Mouse (Mus musculus) adipocyte (in vitro differentiated cells): ENCODE measurements around the gene Aldh5a1.
"Not testable (repeated sequence)": the region's sequence is repeated elsewhere in the genome, so short reads cannot be mapped to it uniquely, and the experiment has no call there.

Experiments
- DNase-seq: peaks from one replicate; pipeline ENCODE4 v3.0.0-alpha.2; 2016; ENCODE audit warnings: low spot score

Gene Aldh5a1

DNA sequence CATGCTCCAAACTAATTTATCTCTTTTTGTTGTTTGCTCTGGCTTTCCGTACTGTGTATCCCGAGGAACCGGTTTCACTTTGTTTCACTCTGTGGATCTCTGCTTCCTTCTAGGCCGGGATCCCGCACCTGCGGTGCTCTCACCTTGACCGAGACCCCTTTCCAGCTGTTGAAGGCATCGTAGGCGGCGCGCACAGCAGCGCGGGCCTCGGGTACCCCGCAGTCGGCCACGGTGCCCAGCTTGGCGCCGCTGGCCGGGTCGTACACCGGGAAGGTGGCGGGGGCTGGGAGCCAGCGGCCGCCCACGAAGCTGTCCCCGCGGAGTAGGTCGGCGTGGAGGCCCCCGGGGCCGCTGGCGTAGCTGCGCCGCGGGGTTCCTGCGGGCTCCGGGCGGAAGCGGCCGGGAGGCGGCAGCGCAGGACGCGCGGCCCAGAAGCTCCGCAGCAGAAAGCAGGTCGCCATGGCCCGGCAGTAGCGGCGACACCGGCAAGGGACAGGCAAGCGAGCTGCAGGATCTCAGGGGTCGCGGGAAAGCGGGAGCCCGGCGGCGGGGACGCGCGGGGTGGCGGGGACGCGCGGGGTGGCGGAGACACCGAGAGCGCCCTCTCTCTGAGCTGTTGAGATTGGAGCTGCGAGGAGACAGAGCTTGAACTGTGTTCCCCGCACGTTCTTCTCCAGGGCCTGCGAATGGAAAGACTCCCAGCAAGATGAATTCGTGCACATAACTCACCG is at the start of gene Aldh5a1:
Aldh5a1 (minus strand) TSS at position 554 of the 731 bp plus-strand sequence.
- DNase-seq: peak; percentile 42

GRCm38 (mm10) chr13:24985435-24985834 is 48.0 kb upstream of the Aldh5a1 start:
- no peak for DNase-seq

- DNase-seq: peak; percentile 24
Measured at GRCm38 (mm10) chr13:24981031-24981430, 43.6 kb upstream of the Aldh5a1 start.

- peak; percentile 30 for DNase-seq
Measured at GRCm38 (mm10) chr13:24977820-24978342, 40.4 kb upstream of the Aldh5a1 start.

DNA sequence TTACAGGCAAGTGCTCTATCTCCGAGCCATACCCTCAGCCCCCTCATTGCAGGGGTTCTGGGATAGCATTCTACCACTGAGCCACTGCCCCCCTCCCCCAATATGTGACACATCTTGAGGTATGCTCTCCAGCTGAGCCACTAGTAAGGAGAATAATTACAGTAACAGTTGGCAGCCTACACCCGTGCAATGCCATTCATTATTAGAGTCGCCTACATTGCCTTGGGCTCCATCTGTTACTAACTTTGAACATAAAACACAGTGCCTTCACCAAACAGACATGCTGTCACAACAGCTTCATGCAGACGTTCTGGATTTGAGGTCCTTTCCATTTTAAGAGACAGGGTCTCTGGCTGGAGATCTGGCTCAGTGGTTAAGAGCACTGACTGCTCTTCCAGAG is 38.9 kb upstream of the Aldh5a1 start:
- DNase-seq: no peak

DNA sequence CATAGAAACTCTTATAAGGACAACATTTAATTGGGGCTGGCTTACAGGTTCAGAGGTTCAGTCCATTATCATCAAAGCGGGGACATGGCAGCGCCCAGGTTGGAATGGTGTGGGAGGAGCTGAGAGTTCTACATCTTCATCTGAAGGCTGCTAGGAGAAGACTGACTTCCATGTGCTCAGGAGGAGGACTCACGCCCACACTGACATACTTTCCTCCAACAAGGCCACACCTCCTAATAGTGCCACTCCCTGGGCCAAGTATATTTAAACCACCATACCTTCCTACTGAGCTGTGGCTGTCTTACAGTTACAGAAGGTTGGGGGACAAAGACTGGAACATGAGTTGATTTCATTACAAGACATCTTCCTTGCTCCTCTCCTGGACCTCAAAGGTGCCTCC is 34.3 kb upstream of the Aldh5a1 start:
- DNase-seq: not testable (repeated sequence)

GRCm38 (mm10) chr13:24965846-24966201 is 28.4 kb upstream of the Aldh5a1 start:
- no peak for DNase-seq

DNA sequence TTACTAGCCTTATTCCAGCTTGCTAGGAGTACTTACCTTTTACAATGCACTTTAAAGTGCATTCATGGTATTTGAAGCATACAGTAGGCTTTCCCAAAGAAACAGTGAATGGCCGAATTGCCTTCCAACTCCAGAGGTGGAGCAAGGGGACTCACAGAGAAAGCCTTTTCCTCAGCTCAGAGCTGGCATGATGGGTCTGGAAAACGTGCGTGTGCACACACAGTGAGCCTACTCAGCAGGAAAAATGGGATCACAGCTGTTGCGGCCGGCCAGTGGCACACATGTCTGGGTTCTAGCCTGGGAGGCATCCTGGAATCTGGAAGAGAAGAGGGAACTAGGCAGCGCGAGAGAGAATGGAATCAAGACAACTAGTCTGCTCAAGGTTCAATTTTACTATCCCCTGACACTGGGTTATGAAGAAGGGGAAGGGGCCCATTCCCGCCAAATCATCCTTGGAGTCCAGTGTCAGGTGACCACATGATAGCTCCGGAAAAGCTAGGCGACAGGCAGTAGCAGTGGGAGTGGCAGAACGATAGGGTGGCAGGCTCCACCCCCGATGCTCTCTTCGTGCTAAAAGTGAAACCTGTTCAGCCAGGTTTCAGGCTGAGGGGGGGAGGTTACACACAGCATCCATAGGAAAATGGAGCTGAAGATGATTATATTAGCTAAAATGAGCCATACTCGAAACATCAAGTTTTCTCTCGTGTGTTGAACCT is 27.8 kb upstream of the Aldh5a1 start:
- DNase-seq: no peak

DNA sequence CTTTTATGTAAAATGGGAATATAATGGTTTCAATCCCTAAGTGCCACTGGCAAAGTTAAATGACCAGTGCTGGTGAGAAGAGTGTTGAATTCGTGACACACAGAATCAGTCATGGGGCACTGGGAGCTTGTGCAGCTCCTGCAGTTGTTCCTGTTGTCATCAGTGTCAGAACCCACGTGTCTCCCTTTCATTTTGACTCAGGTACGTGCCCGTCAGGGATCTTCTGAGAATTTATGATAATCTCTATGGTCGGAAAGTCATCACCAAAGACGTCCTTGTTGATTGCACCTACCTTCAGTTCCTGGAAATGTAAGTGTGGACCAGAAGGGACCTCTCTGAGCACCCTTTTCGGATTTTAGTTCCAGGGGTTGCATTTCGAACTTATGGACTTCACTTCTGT is 24.7 kb upstream of the Aldh5a1 start:
- no peak for DNase-seq

DNA sequence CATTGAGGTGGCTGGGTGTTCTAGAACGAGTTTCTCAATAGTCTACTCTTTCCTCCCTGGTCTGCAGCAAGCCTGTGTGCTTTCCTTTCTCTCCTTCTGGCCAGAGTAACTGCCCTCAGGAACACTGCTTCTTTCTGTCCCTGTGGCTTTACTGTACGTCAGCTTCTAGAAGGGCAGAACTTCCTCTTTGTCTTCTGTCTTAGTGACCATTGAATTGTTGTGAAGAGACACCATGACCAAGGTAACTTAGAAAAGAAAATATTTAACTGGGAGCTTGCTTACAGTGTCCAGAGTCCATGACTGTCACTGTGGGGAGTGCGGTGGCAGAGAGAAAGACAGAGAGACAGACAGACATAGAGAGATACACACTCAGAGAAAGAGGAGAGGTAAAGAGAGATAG is 22.6 kb upstream of the Aldh5a1 start:
- no peak for DNase-seq

DNA sequence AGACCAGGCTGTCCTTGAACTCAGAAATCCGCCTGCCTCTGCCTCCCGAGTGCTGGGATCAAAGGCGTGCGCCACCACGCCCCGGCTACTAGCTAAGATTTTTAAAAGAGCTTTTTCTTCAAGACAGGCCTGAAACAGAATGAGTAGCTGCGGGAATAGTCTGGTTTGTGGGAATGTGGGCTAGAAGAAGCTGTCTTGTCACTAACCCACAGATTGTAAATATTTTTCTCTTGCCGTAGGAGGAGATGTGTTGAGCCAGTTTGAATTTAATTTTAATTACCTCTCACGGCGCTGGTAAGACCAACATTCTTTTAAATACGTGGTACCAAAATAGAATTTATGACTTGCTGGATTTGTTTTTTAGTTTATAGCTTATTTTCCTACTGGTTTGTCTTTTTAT is 21.2 kb upstream of the Aldh5a1 start:
- no peak for DNase-seq

DNA sequence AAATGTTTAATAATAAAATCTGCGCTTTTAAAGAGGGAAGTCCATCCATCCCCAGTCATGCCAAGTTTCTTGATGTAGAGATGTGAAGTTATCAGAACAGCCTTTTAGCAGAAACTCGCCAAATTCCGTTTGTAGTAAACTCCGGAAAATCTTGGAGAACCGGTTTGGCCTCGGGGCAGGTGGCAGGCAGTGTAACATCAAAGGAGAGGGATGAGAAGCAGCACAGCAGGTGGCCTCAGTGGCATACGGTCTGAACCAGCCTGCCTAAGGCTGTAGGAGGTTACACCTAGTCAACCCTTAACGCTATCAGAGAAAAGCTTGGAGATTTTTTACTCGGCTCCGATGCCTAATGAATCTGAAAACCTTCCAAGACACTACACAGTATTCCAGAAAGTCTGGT is 18.0 kb upstream of the Aldh5a1 start:
- no peak for DNase-seq

GRCm38 (mm10) chr13:24955091-24955490 is 17.6 kb upstream of the Aldh5a1 start:
- DNase-seq: no peak

DNA sequence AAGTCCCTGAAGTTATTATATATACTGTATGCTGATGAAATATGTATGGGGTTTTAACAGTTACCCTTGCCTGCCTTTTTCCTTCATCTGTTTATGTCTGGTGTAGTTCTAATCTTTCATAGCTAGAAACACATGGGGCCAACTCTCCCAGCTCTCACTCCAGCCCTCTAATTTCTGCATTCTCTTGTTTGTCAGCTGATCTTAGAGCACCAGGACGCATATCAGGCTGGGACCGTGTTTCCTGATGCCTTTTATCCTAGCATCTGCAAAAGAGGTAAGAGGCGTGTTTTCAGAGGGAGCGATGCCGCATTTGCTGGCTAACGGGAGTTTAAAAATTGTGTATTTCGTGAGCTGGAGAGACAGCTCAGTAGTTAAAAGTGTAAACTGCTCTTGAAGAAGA is 15.2 kb upstream of the Aldh5a1 start:
- DNase-seq: no peak

DNA sequence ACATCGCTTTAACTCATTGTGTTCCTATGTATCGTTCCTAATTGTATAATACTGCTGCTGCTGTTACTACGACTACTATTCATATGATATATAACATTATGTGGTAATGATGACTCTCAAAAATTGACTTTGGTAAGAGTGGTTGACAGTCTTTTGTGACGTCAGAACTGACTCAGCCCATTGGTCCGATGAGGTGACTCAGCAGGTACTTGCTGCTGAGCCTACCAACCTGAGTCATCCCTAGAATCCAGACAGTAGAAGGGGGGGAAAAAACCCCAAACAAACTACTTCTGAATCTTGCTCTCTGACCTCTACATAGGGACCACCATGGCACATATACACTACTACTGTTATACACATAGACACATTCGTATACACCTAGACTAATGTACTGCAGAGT is 11.4 kb upstream of the Aldh5a1 start:
- DNase-seq: no peak

DNA sequence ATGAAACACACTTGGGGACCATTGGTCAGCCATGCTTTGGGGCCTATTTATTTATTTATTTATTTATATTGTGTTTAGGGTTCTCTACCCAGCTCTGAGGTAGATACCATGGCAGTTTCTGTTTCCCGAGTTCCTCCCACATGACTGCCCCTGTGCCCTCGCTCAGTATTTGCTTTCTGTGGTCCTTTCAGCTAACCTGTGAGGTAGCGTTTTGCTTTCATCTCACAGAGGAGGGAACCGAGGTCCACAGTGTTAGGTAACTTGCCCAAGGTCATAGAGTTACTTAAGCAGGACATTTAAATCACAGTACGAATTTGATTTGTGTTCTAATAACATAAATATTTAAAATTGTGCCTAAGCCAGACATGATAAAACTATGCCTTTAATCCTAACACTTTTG is 9.7 kb upstream of the Aldh5a1 start:
- no peak for DNase-seq

- no peak for DNase-seq
Measured at GRCm38 (mm10) chr13:24945567-24945966, 8.1 kb upstream of the Aldh5a1 start.

- no peak for DNase-seq
Measured at GRCm38 (mm10) chr13:24943303-24943702, 5.8 kb upstream of the Aldh5a1 start.

DNA sequence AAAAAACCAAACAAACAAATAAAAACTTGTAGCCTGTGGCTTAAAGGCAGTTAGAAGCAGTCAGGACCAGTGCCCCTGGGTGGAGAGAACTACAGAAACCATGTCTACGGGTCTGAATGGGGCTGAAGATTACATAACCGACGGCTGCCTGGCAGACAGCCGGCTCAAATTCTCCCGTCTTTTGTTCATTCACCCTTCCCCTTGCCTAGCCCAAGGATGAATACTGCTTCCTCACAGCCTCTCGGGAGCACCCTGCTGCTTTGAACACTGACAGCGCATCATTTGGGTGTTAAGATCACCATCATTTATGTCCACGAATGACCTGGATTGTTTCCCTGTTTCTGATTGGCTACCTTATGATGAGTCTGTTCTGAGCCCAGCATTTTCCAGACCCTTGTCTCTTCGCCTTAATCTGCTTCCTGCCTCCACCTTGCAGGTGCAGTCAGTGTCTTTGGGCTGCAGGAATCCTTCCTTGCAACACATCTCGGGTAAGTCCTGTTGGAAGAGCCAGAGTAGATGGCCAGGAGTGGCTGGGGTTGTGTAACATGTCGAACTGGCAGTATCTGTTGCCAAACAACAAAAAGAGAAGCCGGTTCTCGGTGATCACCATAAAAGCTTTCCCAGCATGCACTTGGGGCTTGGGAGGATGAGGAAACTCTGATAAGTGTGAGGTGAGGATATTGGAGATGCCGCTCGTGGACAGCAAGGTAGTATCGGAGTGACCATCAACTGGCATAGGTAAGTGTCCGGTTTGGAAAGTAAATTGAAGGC is 5.2 kb upstream of the Aldh5a1 start, which contains the start of gene Gpld1:
Gpld1 (plus strand) TSS at position 641 of the 771 bp plus-strand sequence.
- DNase-seq: no peak

- DNase-seq: no peak
Measured at GRCm38 (mm10) chr13:24939472-24939871, 2.0 kb upstream of the Aldh5a1 start.

GRCm38 (mm10) chr13:24938683-24939082 is 1.2 kb upstream of the Aldh5a1 start:
- DNase-seq: peak; percentile 41

DNA sequence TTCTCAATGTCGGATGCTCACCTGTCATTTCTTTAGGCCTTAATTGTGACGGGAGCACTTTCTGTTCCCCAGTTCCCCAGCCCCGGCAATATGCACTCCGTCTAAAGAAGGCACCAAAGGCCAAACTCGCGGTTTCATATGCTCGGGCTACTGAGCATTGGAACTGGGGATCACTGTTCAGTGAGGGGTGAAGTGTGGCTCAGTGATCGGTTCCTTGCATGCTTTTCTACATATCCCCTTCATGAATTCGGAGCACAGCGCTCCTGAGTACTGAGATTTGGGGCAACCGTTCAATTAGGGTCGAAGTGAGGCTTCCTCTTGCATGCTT is 342 bp upstream of the Aldh5a1 start:
- no peak for DNase-seq

GRCm38 (mm10) chr13:24936772-24937107 is 721 bp downstream of the Aldh5a1 start:
- no peak for DNase-seq
